Mouse (Mus musculus): ENCODE results near the gene Tmem41a. TPM values are rescaled to one million over a fixed set of nuclear protein-coding genes. Genes with fewer than 3 reads are reported as not detected.
"Not testable (repeated sequence)": the region's sequence is repeated elsewhere in the genome, so short reads cannot be mapped to it uniquely, and the experiment has no call there.

Gene Tmem41a
- 1 to 10 TPM in 14 of 26 experiments, under 1 TPM in 4, not detected in 8; 0.63 to 4.8 (median 1.9) TPM for total RNA-seq (2018; cell fraction: chromatin; rRNA removed)
- 10 to 100 TPM in 1 of 26 experiments, 1 to 10 TPM in 25; 3.7 to 10.3 (median 6.8) TPM for total RNA-seq (2018; cell fraction: cytosol; rRNA removed)
- 1 to 10 TPM; 1.1 to 9.9 (median 4.0) TPM for total RNA-seq (2018; cell fraction: nucleus; rRNA removed)
- polyA plus RNA-seq (2018): 5.9 to 9.7 TPM (median 6.1 TPM) in 3 replicates

- no peaks in the 10 kb centered on the region for H3K36me3 ChIP-seq (ENCODE audit: inconsistent target)
- 4% methylated on average over 63 of the region's 63 CpGs for WGBS (ENCODE audit: missing documents)
Observed at GRCm38 (mm10) chr16:21946761-21947715, at the start of gene Tmem41a. Gene Tmem41a (minus strand): TSS chr16:21947552.

GRCm38 (mm10) chr16:21996402-21996801, 49.0 kb upstream of the Tmem41a start:
- Histone ChIP-seq H3K27ac (no peak overlapping the region), H3K79me2 (ENCODE audit: inconsistent target) (no peaks in the 10 kb centered on the region), H3K4me3 (ENCODE audit: inconsistent target) (no peak overlapping the region), H3K36me3 (ENCODE audit: inconsistent target) (no peaks in the 10 kb centered on the region)
- 61% methylated on average over 4 of the region's 4 CpGs for WGBS (ENCODE audit: missing documents)

More at GRCm38 (mm10) chr16:21946761-21947715, at the start of gene Tmem41a:
- H3K27ac ChIP-seq: no peak within 1 kb of the TSS
- no peaks in the 10 kb centered on the region for H3K79me2 ChIP-seq (ENCODE audit: inconsistent target)
- H3K4me3 ChIP-seq (ENCODE audit: inconsistent target): peak within 1 kb of the TSS; percentile 54

GRCm38 (mm10) chr16:21995304-21995703, 48.0 kb upstream of the Tmem41a start, which contains the start of gene Liph:
Gene Liph (minus strand): TSS chr16:21995663.
- 19% methylated on average over 16 of the region's 16 CpGs for WGBS (ENCODE audit: missing documents)
- no peak within 1 kb of the TSS for H3K4me3 ChIP-seq (ENCODE audit: inconsistent target)
- no peaks in the 10 kb centered on the region for H3K36me3 ChIP-seq (ENCODE audit: inconsistent target)
- no peaks in the 10 kb centered on the region for H3K79me2 ChIP-seq (ENCODE audit: inconsistent target)
- no peak within 1 kb of the TSS for H3K27ac ChIP-seq

GRCm38 (mm10) chr16:21991774-21992173, 44.4 kb upstream of the Tmem41a start:
- H3K4me3 ChIP-seq (ENCODE audit: inconsistent target): no peak overlapping the region
- WGBS (ENCODE audit: missing documents): 85% methylated on average over 2 of the region's 2 CpGs
- no peaks in the 10 kb centered on the region for H3K79me2 ChIP-seq (ENCODE audit: inconsistent target)
- H3K36me3 ChIP-seq (ENCODE audit: inconsistent target): no peaks in the 10 kb centered on the region
- no peak overlapping the region for H3K27ac ChIP-seq

GRCm38 (mm10) chr16:21990893-21991292, 43.5 kb upstream of the Tmem41a start:
- not testable (repeated sequence) for H3K79me2 ChIP-seq (ENCODE audit: inconsistent target); H3K27ac ChIP-seq; H3K36me3 ChIP-seq (ENCODE audit: inconsistent target); H3K4me3 ChIP-seq (ENCODE audit: inconsistent target)

GRCm38 (mm10) chr16:21987956-21988355, 40.6 kb upstream of the Tmem41a start:
- 90% methylated on average over 5 of the region's 5 CpGs for WGBS (ENCODE audit: missing documents)
- Histone ChIP-seq H3K36me3 (ENCODE audit: inconsistent target) (no peaks in the 10 kb centered on the region), H3K27ac (no peak overlapping the region), H3K4me3 (ENCODE audit: inconsistent target) (no peak overlapping the region), H3K79me2 (ENCODE audit: inconsistent target) (no peaks in the 10 kb centered on the region)

GRCm38 (mm10) chr16:21986191-21986590, 38.8 kb upstream of the Tmem41a start:
- 75% methylated on average over 3 of the region's 3 CpGs for WGBS (ENCODE audit: missing documents)
- Histone ChIP-seq H3K79me2 (ENCODE audit: inconsistent target) (no peaks in the 10 kb centered on the region), H3K36me3 (ENCODE audit: inconsistent target) (no peaks in the 10 kb centered on the region), H3K27ac (no peak overlapping the region), H3K4me3 (ENCODE audit: inconsistent target) (no peak overlapping the region)

- no peak overlapping the region for H3K4me3 ChIP-seq (ENCODE audit: inconsistent target)
- no peaks in the 10 kb centered on the region for H3K79me2 ChIP-seq (ENCODE audit: inconsistent target)
- H3K27ac ChIP-seq: no peak overlapping the region
- WGBS (ENCODE audit: missing documents): 95% methylated on average over 12 of the region's 12 CpGs
- H3K36me3 ChIP-seq (ENCODE audit: inconsistent target): no peaks in the 10 kb centered on the region
Observed at GRCm38 (mm10) chr16:21984091-21984490, 36.7 kb upstream of the Tmem41a start.

- 84% methylated on average over 3 of the region's 4 CpGs for whole genome bisulfite sequencing (ENCODE audit: missing documents)
- H3K36me3 ChIP-seq (ENCODE audit: inconsistent target): no peaks in the 10 kb centered on the region
- H3K4me3 ChIP-seq (ENCODE audit: inconsistent target): no peak overlapping the region
- H3K79me2 ChIP-seq (ENCODE audit: inconsistent target): no peaks in the 10 kb centered on the region
- no peak overlapping the region for H3K27ac ChIP-seq
Observed at GRCm38 (mm10) chr16:21983581-21983980, 36.2 kb upstream of the Tmem41a start.

GRCm38 (mm10) chr16:21983146-21983545, 35.8 kb upstream of the Tmem41a start:
- WGBS (ENCODE audit: missing documents): 94% methylated on average over 9 of the region's 9 CpGs

GRCm38 (mm10) chr16:21977347-21977746, 30.0 kb upstream of the Tmem41a start:
- Histone ChIP-seq H3K36me3 (ENCODE audit: inconsistent target) (no peaks in the 10 kb centered on the region), H3K4me3 (ENCODE audit: inconsistent target) (no peak overlapping the region), H3K79me2 (ENCODE audit: inconsistent target) (no peaks in the 10 kb centered on the region), H3K27ac (no peak overlapping the region)
- 100% methylated on average over 5 of the region's 5 CpGs for WGBS (ENCODE audit: missing documents)

More at GRCm38 (mm10) chr16:21983146-21983545, 35.8 kb upstream of the Tmem41a start:
- Histone ChIP-seq H3K27ac (no peak overlapping the region), H3K36me3 (ENCODE audit: inconsistent target) (no peaks in the 10 kb centered on the region), H3K79me2 (ENCODE audit: inconsistent target) (no peaks in the 10 kb centered on the region), H3K4me3 (ENCODE audit: inconsistent target) (no peak overlapping the region)

- H3K79me2 ChIP-seq (ENCODE audit: inconsistent target): no peaks in the 10 kb centered on the region
- no peaks in the 10 kb centered on the region for H3K36me3 ChIP-seq (ENCODE audit: inconsistent target)
- no peak overlapping the region for H3K27ac ChIP-seq
- 29% methylated on average over 16 of the region's 16 CpGs for WGBS (ENCODE audit: missing documents)
- no peak overlapping the region for H3K4me3 ChIP-seq (ENCODE audit: inconsistent target)
Observed at GRCm38 (mm10) chr16:21976203-21976602, 28.9 kb upstream of the Tmem41a start.

- no peaks in the 10 kb centered on the region for H3K79me2 ChIP-seq (ENCODE audit: inconsistent target)
- 91% methylated on average over 3 of the region's 4 CpGs for WGBS (ENCODE audit: missing documents)
- H3K27ac ChIP-seq: no peak overlapping the region
- no peaks in the 10 kb centered on the region for H3K36me3 ChIP-seq (ENCODE audit: inconsistent target)
- H3K4me3 ChIP-seq (ENCODE audit: inconsistent target): no peak overlapping the region
Observed at GRCm38 (mm10) chr16:21971446-21971845, 24.1 kb upstream of the Tmem41a start.

GRCm38 (mm10) chr16:21970536-21970935, 23.2 kb upstream of the Tmem41a start:
- Histone ChIP-seq H3K4me3 (ENCODE audit: inconsistent target) (no peak overlapping the region), H3K79me2 (ENCODE audit: inconsistent target) (no peaks in the 10 kb centered on the region), H3K36me3 (ENCODE audit: inconsistent target) (no peaks in the 10 kb centered on the region), H3K27ac (no peak overlapping the region)
- WGBS (ENCODE audit: missing documents): 92% methylated on average over 6 of the region's 6 CpGs

GRCm38 (mm10) chr16:21969874-21970273, 22.5 kb upstream of the Tmem41a start:
- Histone ChIP-seq H3K79me2 (ENCODE audit: inconsistent target) (no peaks in the 10 kb centered on the region), H3K4me3 (ENCODE audit: inconsistent target) (no peak overlapping the region), H3K36me3 (ENCODE audit: inconsistent target) (no peaks in the 10 kb centered on the region), H3K27ac (no peak overlapping the region)
- 92% methylated on average over 2 of the region's 5 CpGs for WGBS (ENCODE audit: missing documents)

Measured in macrophage (primary cell).